Mouse (Mus musculus) macrophage (primary cell): ENCODE results near the gene Gm45015. TPM values are rescaled to one million over a fixed set of nuclear protein-coding genes. Genes with fewer than 3 reads are reported as not detected.

Source experiments
- H3K27ac ChIP-seq: fragments of 350-480 bp; formaldehyde crosslinking; 2 replicates; pipeline ENCODE4 v1.9.0; 2021
- H3K36me3 ChIP-seq: fragments of 350-480 bp; formaldehyde crosslinking; 2 replicates; pipeline ENCODE4 v1.9.0; 2021; ENCODE audit errors: inconsistent target
- H3K4me3 ChIP-seq: fragments of 350-480 bp; formaldehyde crosslinking; 2 replicates; pipeline ENCODE4 v1.9.0; 2021; ENCODE audit errors: inconsistent target
- H3K79me2 ChIP-seq: fragments of 350-480 bp; formaldehyde crosslinking; 2 replicates; pipeline ENCODE4 v1.9.0; 2021; ENCODE audit errors: inconsistent target
- WGBS: methylation state at CpG from one replicate; pipeline ENCODE4 v1.1.7; 2026; ENCODE audit warnings: inconsistent platforms; ENCODE audit not compliant: missing documents; 5-methylcytosine and 5-hydroxymethylcytosine counted together
- polyA plus RNA-seq: library from polyadenylated mRNA; stranded (reverse); fragments of 250-400 nt; gene quantifications from 3 replicates; pipeline ENCODE4 v1.2.4, GENCODE M21; 2018; ENCODE audit warnings: inconsistent platforms
- total RNA-seq, 78 experiments: library from RNA; depleted of rRNA; stranded (reverse); fragments of 250-400 nt; gene quantifications; 1 replicate in 9 of 78; 2 replicates in 24 of 78; 3 replicates in 43 of 78; 4 replicates in 2 of 78; pipeline ENCODE4 v1.2.4; 2018; ENCODE audit warnings: inconsistent platforms in 56 of 78

The Gm45015 gene
- not detected for total RNA-seq (2018; cell fraction: chromatin; rRNA removed)
- not detected for total RNA-seq (2018; cell fraction: cytosol; rRNA removed)
- not detected for total RNA-seq (2018; cell fraction: nucleus; rRNA removed)
- polyA plus RNA-seq = not detected in 3 replicates

DNA sequence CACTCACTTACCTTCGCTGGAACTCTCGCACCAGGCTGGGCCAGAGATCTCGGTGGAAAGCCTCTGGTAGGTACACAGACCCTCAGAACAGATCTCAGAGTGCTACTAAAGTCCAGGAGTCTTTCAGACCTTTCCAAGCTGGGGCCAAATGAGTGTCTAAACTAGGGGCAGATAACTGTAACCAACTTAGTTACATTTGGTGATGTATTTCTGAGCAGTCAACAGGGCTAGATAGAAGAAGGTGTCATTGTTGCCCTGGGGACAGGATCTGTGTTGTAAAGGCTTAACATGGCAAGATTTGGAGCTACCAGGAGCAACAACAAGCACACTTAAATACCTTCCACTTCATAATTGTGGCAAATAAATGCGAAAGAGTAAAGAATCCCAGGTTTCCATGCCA, at the start of gene Gm45015:
Gene Gm45015 (minus strand): TSS at position 101 of the 400 bp plus-strand sequence.
- no peaks in the 10 kb centered on the region for H3K36me3 ChIP-seq
- H3K4me3 ChIP-seq = no peak within 1 kb of the TSS
- 88% methylated on average over 4 of the region's 4 CpGs for WGBS
- no peak within 1 kb of the TSS for H3K27ac ChIP-seq
- no peaks in the 10 kb centered on the region for H3K79me2 ChIP-seq

DNA sequence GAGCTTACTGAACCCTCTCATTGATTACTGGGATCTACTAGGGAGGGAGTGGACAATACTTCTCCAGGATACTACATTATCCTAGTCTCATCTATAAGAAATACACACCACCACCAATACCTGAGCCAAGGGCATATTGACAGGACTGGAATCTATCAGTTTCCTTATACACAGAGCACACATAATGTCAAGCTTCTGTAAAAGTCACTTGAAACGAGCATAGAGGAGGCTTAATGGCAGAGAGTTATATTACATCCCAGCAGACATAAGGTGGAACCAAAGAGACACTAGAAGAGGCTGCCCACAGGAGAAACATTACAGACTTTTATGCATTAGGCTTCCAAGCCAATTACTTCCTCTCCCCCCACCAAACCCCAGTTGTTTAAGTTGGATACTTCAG, 48.3 kb upstream of the Gm45015 start:
- no peaks in the 10 kb centered on the region for H3K79me2 ChIP-seq
- no peaks in the 10 kb centered on the region for H3K36me3 ChIP-seq
- H3K4me3 ChIP-seq = no peak overlapping the region
- 50% methylated on average over 1 of the region's 1 CpGs for WGBS
- H3K27ac ChIP-seq = no peak overlapping the region

DNA sequence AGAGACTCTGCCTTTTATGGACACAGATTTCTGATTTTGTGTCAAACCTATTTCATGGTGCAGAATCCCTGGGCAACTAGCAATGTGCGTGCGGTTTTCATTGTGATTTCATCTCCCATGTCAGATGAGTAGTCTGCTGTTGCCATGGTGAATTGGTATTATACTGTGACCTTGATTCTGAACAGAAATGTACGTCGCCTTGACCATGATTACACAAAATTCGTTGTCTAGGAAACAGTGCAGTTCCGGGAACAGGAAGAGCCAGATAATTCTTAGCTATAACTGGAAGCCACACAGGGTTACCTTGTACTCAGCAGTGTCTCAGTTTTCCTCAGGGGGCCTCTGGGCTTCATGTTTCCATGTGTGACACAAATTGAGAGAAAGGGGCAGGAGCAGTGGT, 47.8 kb upstream of the Gm45015 start:
- Histone ChIP-seq H3K36me3 (no peaks in the 10 kb centered on the region), H3K27ac (no peak overlapping the region), H3K79me2 (no peaks in the 10 kb centered on the region), H3K4me3 (no peak overlapping the region)
- WGBS = 72% methylated on average over 6 of the region's 6 CpGs

DNA sequence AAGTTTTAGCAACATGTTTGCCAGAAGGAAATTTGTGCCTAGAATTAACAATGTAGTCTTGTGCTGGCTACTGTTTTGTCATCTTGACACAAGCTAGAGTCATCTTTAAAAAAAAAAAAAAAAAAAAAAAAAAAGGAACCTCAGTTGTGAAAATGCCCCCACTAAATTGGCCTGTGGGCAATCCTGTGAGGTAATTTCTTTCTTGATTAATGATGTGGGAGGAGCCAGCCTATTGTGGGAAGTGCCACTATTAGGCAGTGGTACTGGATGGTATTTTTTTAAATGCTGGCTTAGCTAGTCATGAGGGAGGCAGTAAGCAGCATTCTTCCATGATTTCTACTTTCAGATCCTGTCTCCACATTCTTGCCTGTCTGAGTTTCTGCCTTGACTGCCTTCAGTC, 26.7 kb upstream of the Gm45015 start:
- no peaks in the 10 kb centered on the region for H3K79me2 ChIP-seq
- no peaks in the 10 kb centered on the region for H3K36me3 ChIP-seq
- no peak overlapping the region for H3K27ac ChIP-seq
- H3K4me3 ChIP-seq = no peak overlapping the region

DNA sequence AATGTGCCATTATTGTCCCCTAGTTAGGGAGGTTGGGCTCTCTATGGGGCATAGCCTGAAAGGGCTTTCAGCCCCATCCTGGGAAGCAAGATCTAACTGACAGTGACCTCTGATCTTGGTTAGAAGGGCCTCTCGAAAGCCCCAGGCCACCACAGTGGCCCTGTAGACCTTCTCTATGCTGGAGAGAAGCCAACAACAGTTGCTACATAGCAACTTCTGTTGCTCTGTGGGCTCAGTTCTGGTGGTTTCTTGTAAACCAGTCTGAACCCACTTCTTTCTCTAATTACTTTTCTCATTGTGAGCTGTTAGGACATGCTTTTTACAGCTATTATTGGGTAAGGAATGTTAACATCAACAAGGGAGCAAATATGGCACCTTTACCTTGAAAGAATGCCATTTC, 20.1 kb upstream of the Gm45015 start:
- Histone ChIP-seq H3K4me3 (no peak overlapping the region), H3K27ac (peak overlapping the region; percentile 46; the same call in 1 of the 2 replicates)

DNA sequence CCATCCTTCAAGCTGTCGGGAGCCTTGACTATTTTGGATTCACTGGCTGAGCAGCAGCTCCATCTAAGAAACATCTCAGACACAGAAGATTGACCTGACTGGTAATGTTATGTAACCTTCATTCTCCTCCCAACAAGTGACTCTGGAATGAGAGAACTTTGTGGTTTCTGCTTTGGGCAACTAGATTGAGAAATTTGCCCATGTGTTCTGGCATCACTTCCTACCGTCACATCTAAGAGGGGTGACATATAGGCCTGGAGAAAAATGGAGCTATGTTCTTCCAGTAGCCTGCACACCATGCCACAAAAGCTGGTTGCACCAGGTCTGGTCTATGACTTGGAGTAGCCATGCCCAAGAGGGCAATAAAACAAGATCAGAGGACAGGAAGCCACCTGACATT, 19.5 kb upstream of the Gm45015 start:
- Histone ChIP-seq H3K36me3 (peaks cover 13% of the 10 kb centered on the region; the same call in 1 of the 2 replicates), H3K79me2 (no peaks in the 10 kb centered on the region), H3K4me3 (no peak overlapping the region), H3K27ac (peak overlapping the region; percentile 46)
- 63% methylated on average over 2 of the region's 2 CpGs for WGBS

More for the DNA sequence above, 20.1 kb upstream of the Gm45015 start:
- no peaks in the 10 kb centered on the region for H3K79me2 ChIP-seq
- H3K36me3 ChIP-seq = peaks cover 13% of the 10 kb centered on the region; the same call in 1 of the 2 replicates
- WGBS = no CpG with 5 or more reads among the region's 1 CpGs

DNA sequence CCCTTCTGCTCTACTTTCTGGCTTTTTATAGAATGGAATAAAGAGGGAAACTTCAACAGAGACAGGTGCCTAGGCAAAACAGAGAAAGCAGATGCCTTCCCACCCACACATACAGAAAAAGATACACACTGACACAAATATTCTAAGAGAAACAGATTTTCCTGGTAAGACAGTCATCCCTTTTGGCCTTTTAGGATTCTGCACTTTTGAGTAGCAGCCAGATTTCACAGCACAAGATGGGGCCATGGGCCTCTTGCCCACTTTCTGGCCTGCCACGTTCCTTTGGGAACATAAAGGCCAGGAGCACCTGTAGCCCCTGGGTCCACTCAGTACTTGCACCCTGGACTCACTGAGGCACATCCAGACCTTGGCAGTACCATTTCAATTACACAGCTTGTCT, 7.7 kb upstream of the Gm45015 start:
- Histone ChIP-seq H3K36me3 (no peaks in the 10 kb centered on the region), H3K27ac (no peak overlapping the region), H3K4me3 (no peak overlapping the region), H3K79me2 (peaks cover 46% of the 10 kb centered on the region; the same call in 1 of the 2 replicates)
- 67% methylated on average over 1 of the region's 1 CpGs for whole genome bisulfite sequencing

DNA sequence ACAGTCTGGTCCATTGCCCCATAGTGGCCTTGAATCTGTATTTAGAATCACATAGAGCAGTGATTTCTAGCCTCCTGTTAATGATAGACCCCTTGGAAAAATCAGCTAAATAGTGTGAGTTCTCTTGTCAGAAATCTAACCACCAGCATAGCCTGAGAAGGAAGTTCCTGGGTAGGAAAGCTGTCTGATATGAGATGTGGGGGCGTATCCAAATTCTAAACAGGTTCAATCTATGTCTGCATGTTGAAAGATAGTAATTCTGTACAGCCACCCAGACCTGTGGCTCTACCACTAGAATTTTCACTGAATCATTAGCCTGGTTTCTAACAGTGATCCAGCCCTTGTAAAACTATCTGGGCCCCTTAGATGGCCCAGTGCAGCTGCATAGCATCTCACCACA, 7.2 kb upstream of the Gm45015 start:
- Histone ChIP-seq H3K27ac (no peak overlapping the region), H3K79me2 (peaks cover 42% of the 10 kb centered on the region; the same call in 1 of the 2 replicates), H3K4me3 (no peak overlapping the region), H3K36me3 (no peaks in the 10 kb centered on the region)
- 86% methylated on average over 1 of the region's 1 CpGs for WGBS

DNA sequence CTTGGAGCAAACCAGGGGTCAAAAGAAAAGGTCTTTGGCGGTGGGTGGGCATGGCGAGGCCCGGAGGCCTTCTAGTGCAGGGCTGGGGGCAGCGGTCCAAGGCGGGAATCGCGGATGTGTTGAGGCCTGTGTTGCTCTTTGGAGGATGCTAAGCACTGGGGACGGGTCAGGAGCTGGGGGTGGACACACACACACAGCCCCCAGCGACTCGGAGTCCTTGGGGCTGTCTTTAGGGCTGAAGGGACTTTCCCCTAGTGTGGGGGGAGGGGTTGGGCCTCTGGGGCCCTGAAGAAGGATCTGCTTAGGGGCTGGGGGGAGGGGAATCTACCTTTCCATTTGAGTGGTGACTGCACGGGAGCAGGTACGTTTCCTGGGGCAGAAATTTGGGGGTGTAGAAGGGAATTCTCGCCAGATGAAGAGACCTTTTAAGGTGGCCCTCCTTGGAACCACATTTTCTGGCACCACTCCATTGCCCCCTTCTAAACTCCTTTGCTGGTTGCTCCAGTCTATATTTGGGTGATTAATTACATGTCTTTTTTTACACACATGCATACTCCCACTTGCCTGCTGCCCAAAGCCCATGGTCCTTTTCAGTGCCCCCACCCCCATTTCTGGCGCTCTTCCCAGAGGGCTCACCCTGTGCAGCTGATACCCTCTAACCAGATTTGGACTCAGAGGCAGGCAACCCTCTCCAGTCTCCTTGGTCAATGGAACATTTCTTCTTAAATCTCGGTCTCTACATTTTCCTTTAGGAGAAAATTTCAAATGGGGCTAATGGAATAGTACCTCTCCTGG, 6.5 kb upstream of the Gm45015 start:
- 35% methylated on average over 10 of the region's 15 CpGs for WGBS
- peak overlapping the region; percentile 34 for H3K27ac ChIP-seq

DNA sequence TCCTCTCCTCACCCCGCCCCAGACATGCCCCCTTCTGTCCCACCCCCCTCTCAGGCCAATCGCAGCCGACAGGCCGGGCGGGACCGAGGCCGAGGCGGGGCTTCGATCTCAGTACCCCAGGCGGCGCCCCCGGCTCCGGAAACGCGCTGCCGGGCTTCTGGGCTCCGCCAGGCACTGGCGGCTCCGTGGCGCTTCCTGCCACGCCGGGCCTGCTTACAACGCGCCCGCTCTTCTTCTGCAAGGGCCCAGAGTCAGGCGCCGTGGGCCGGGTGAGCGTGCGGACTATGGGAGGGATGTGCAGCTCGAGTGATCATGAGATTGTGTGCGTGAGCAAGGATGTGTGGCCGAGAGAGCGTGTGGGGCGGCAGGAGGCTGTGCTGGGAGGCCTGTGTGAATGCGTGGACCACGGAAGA, 5.8 kb upstream of the Gm45015 start, which contains the start of gene Zfp275:
Gene Zfp275 (plus strand): TSS at position 139 of the 413 bp plus-strand sequence.
- H3K27ac ChIP-seq = peak within 1 kb of the TSS; percentile 34
- H3K79me2 ChIP-seq = peaks cover 30% of the 10 kb centered on the region; the same call in 1 of the 2 replicates
- 30% methylated on average over 34 of the region's 37 CpGs for WGBS
- no peaks in the 10 kb centered on the region for H3K36me3 ChIP-seq
- H3K4me3 ChIP-seq = peak within 1 kb of the TSS; percentile 64

More for the DNA sequence above, 6.5 kb upstream of the Gm45015 start:
- peaks cover 36% of the 10 kb centered on the region; the same call in 1 of the 2 replicates for H3K79me2 ChIP-seq
- no peaks in the 10 kb centered on the region for H3K36me3 ChIP-seq
- H3K4me3 ChIP-seq = peak overlapping the region; percentile 64

DNA sequence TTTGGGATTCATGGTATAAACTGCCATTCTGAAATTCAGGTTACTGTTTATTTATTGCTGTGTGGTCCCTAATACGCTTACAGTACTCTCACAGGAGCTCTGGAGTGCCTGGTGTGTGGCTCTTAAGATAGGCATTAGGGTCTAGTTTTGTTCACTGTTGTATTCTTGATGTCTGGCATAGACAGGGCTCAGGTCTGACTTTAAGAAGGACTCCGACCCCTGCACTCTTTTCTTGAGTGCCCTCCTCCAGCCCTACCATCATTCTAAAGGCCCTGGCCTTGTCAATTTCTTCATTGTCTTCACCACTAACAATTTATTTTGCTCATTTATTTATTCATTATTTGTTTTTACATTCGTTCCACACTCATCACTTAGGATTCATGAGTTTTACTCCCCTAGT, 5.4 kb upstream of the Gm45015 start:
- no peaks in the 10 kb centered on the region for H3K36me3 ChIP-seq
- 63% methylated on average over 3 of the region's 3 CpGs for WGBS
- no peak overlapping the region for H3K4me3 ChIP-seq
- peaks cover 26% of the 10 kb centered on the region; the same call in 1 of the 2 replicates for H3K79me2 ChIP-seq
- no peak overlapping the region for H3K27ac ChIP-seq

DNA sequence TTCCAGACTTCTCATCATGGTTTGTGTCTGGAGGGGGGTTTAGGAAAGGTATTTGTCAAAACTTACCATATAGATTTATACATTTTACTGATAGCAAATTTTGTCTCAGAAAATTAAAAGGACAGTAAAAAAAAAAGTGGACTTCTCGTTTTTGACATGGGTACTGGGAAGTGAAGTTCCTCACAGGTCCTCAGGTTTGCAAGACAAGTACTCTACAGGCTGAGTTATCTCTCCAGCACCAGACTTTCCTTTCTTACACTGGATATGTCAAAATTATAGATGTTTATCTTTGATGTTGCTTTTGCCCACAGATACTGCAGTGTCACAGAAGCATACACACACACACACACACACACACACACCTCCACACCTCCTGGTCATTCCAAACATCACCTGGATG, 4.8 kb upstream of the Gm45015 start:
- 29% methylated on average over 1 of the region's 1 CpGs for WGBS
- Histone ChIP-seq H3K36me3 (no peaks in the 10 kb centered on the region), H3K79me2 (peaks cover 25% of the 10 kb centered on the region; the same call in 1 of the 2 replicates), H3K27ac (no peak overlapping the region), H3K4me3 (no peak overlapping the region)

DNA sequence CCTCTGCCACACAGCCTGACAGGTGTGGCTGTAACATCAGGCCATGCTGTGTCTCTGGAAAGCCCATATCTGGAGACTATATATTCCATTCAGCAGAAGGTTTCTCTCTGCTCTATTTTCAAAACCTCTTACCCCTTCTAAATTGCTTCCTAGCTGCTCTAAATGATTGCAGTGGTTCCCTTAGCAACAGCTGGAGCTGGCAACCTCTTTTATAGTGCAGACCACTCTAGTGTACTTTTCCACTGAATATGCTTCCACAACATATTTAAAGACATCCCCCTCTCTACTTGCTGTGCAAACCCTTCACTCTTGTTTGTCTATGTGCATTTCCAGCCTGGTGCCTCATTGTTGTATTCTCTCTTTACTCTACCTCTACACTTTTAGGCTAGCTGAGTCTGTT, 3.1 kb downstream of the Gm45015 start:
- no peak overlapping the region for H3K27ac ChIP-seq
- H3K36me3 ChIP-seq = no peaks in the 10 kb centered on the region
- H3K4me3 ChIP-seq = no peak overlapping the region
- H3K79me2 ChIP-seq = no peaks in the 10 kb centered on the region

DNA sequence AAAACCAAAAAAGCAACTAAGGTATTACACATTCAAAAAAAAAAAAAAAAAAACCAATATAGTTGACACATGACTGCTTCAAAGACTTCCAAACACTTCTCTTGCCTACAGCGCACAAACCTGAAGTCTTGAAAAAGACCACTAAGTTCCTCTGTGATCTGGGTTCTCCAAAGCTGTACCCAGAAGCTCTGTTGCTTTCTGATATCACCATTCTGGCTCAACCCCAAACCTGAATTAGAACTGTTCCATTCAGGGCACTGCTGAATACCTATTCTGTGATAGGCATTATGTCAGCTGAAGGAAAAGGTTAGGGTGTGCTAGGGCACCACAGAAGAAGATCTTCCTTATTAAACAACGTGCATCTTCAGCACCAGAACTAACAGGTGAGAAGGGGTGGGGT, 9.4 kb downstream of the Gm45015 start:
- H3K79me2 ChIP-seq = no peaks in the 10 kb centered on the region
- 70% methylated on average over 2 of the region's 2 CpGs for WGBS
- no peak overlapping the region for H3K27ac ChIP-seq
- no peak overlapping the region for H3K4me3 ChIP-seq
- H3K36me3 ChIP-seq = no peaks in the 10 kb centered on the region

DNA sequence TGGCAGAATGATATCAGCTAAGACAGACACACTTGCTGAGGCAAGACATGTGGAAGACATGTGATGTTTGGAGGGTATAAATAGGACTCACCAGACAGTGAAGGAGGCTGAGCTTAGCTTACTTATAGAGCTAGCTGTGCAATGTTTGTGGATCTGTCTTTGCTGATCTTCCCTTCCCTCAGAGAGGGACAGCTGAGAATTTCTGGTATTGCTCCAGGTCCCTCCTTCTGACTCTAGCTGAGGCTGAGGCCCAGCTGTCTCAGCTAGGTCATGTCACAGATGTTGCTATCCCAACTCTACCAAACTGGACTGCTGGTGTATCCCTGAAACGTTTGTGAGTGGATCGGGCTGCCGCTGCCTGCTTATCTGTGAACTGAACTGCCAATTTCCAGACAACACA, 15.6 kb downstream of the Gm45015 start:
- WGBS = 71% methylated on average over 3 of the region's 3 CpGs
- Histone ChIP-seq H3K4me3 (no peak overlapping the region), H3K79me2 (no peaks in the 10 kb centered on the region), H3K36me3 (no peaks in the 10 kb centered on the region), H3K27ac (no peak overlapping the region)
